Mouse (Mus musculus): ENCODE data around the gene Dsn1.
A peak's percentile ranks its signal among the peaks of the same experiment; 100 is the strongest.

Gene Dsn1

GRCm38 (mm10) chr2:157006511-157007233 is at the start of gene Dsn1:
Gene Dsn1 (minus strand): TSS chr2:157007154.
- peak; percentile 88 to 94 for DNase-seq

- DNase-seq: peak in 1 of 2 experiments; percentile 27
Measured at GRCm38 (mm10) chr2:157055721-157056120, 48.8 kb upstream of the Dsn1 start.

- DNase-seq: peak; percentile 70 to 73
Measured at GRCm38 (mm10) chr2:157054816-157055215, 47.9 kb upstream of the Dsn1 start.

DNA sequence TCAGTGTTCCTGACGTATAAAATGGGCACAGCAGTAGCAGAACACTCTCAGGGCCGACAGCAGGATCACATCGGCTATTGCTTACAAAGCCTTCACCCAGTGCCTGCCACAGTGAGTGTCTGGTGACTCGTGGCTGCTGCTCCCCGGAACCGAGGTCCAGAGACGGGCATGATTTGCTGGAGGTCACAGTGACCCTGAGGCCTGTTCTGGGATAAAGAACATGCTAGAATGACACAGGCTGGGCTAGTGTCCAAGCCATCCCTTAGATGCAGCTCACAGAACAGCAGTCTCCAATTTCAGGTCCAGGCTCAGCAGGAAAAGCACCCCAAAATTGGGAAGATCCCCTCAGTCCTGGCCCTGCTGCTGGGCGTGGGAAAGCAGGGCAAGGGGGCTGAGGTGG is 47.3 kb upstream of the Dsn1 start:
- DNase-seq: peak in 1 of 2 experiments; percentile 41

DNA sequence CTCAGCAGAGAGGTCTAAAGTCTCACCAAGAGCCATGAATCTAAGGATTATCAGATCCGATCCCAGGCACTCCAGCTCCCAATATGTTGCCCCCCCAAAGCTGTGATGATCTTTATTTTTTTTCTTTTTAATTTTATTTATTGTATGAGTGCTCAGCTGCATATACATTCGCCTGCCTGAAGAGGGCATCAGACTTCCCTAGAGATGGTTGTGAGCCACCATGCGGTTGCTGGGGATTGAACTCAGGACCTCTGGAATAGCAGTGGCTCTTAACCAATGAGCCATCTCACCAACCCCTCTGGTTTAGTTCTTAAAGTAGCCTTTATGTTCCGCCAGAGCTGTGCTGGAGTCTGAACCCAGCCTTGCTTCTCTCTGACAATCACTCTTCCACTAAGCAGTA is 46.8 kb upstream of the Dsn1 start:
- no peak for DNase-seq

- DNase-seq: peak in 1 of 2 experiments; percentile 40
Measured at GRCm38 (mm10) chr2:157053124-157053523, 46.2 kb upstream of the Dsn1 start.

- peak; percentile 30 to 42 for DNase-seq
Measured at GRCm38 (mm10) chr2:157052448-157052847, 45.5 kb upstream of the Dsn1 start.

DNA sequence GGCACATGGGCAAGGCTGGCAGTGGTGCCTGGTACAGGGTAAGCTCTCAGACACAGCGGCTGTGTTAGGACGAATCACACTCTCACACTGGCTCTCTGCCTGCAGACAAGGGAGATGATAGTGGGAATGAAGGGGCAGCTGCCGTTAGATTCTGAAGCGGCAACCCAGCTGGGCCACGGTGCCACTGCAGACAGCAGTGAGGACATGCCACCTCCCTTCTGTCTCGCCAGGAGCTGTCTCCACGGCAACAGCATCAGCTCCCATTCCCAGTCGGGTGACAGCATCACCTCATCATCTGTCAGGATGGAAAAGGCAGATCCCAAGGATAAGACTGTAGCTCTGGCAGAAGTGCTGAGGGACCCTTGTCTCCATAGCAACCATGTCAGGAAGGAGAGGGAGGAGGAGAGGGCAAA is 42.9 kb upstream of the Dsn1 start:
- peak; percentile 58 to 60 for DNase-seq

GRCm38 (mm10) chr2:157048395-157049181 is 41.6 kb upstream of the Dsn1 start:
- peak; percentile 71 to 72 for DNase-seq

- DNase-seq: peak; percentile 13 to 60
Measured at GRCm38 (mm10) chr2:157046956-157047355, 40.0 kb upstream of the Dsn1 start.

DNA sequence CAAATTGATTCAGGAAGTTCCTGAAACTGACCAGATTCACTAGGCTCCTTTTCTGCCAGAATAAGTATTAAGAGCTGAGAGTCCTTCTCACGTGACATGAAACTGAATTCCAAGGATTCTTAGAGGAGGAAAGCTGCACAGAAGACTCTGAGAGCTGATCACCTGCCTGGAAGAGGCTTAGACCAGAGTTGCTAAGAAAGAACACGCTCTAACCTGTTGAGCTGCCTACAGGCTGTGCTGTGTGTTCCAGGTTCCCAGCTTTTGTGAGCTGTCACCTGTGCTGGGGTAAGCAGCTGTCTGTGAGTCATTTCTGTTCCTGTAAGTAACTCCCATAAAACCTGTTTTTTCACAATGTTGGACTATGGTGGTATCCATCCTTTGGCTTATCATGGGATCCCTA is 39.0 kb upstream of the Dsn1 start:
- no peak for DNase-seq

- peak in 1 of 2 experiments; percentile 48 for DNase-seq
Measured at GRCm38 (mm10) chr2:157043987-157044386, 37.0 kb upstream of the Dsn1 start.

- DNase-seq: peak; percentile 36 to 49
Measured at GRCm38 (mm10) chr2:157043556-157043955, 36.6 kb upstream of the Dsn1 start.

GRCm38 (mm10) chr2:157041421-157041820 is 34.5 kb upstream of the Dsn1 start:
- peak; percentile 35 to 43 for DNase-seq

DNA sequence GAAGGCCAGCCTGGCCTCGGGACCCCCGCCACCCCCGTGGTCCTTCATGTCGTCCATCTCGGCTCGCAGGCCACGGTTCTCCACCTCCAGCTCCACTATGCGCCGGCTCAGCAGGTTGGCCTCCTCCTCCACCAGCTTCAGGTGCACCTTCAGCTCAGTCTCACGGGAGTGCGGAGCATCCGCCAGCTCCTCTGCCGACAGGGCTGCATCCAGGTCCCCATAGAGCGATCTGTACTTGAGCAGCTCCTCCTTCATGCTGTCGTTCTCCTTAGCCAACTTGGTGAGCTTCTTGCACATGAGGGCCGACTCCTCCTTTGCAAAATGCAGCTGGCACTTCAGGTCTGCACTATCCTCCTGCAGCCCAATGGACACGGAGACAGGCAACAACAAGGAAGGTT is 33.7 kb upstream of the Dsn1 start:
- DNase-seq: no peak

DNA sequence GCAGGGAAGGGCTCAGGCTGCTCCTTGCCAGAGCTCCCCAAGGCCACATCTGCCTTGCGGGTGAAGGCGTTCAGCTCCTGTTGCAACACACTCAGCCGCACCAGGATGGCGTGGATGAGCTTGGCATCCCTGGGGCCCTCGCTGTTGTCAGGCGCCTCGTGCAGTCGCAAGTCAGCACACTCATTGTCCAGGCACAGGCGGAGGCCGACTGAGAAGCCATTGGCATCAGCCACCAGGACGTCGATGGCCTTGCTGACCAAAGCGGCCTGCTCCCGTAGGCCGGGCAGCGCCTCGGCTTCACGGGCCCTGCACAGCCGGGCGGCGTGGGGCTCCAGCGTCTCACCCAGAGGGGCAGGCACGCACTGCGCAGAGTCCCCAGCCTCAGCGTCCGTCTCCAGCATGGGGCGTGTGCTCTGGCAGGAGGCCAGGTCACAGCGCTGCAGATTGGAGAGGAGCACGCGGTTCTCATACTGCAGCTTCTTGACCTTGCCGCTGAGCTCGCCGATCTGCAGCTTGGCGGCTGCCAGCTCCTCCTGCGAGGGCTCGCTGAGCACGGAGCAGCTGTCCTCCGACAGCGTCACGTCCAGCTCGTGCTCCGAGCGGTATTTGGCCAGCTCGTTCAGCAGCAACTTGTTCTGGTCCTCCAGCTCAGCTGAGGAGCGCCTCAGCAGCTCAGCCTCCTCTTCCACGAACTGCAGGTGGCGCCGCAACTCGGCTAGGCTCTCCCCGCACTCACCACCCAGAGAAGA is 33.1 kb upstream of the Dsn1 start:
- peak; percentile 75 to 78 for DNase-seq

- peak; percentile 34 to 38 for DNase-seq
Measured at GRCm38 (mm10) chr2:157037303-157037702, 30.3 kb upstream of the Dsn1 start.

- peak; percentile 33 to 37 for DNase-seq
Measured at GRCm38 (mm10) chr2:157036400-157036799, 29.4 kb upstream of the Dsn1 start.

GRCm38 (mm10) chr2:157035371-157035770 is 28.4 kb upstream of the Dsn1 start:
- DNase-seq: peak; percentile 76 to 78

DNA sequence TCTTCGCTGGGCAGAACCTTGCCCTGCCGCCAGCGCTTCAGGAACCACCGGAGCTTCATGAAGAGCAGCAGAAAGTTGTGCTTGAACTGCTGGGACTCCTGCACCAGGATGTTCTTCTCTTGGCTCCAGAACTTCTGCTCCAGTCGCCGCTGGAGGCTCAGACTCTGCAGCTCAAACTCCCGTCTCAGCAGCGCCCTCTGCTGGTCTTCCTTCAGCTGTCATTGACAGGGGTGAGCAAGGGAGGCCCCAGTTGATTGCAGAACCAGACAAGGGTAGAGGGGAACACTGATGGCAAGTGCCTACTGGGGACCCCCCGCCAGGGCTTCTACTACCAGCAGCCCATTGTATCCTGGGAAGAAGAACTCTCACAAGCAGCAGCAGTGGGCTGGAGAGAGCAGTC is 23.9 kb upstream of the Dsn1 start:
- peak; percentile 89 to 95 for DNase-seq

DNA sequence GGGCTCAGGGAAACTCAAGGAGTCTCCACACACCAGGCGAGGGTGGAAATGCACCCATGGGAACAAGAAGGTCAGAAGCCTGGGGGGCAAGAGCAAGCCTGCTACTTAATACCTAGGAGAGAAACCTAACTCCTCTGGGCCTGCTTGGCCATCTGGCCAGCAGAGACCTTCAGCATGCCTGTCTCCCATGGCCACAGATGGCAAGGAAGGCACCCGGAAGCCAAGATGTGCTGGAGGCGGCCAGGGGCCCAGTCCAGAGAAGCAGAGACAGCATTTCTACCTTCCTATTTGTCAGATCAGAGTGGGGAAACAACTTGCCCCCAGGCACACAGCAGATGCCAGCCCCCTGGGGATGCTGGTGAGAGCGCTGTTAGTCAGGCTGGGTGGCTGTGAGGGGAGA is 21.3 kb upstream of the Dsn1 start:
- peak; percentile 60 to 67 for DNase-seq

GRCm38 (mm10) chr2:157027106-157028008 is 20.4 kb upstream of the Dsn1 start:
- DNase-seq: peak; percentile 83 to 89
